Mouse (Mus musculus): ENCODE measurements around the gene Cadm4.

- TF ChIP-seq CTCF (conservative IDR thresholded peaks at IDR 0.05; ENCODE audit: low read length) (no peak), POU5F1 (IDR thresholded peaks at IDR 0.05; ENCODE audit: borderline replicate concordance, low read length) (no peak)
Measured at GRCm38 (mm10) chr7:24517654-24518053, 35.8 kb downstream of the Cadm4 start.

Measured in E14TG2a.4 (cell line).